Mouse (Mus musculus) cerebellum, adult (tissue): ENCODE results near the gene Smarcc1.

Experiments
- ATAC-seq: cut with Nextera tagmentation; 2 replicates; pipeline ENCODE4 v1.9.2; 2017; ENCODE audit warnings: mild to moderate bottlenecking, moderate library complexity, mixed read lengths; ENCODE audit not compliant: insufficient number of reproducible peaks, low FRiP score, low TSS enrichment

Gene Smarcc1

GRCm38 (mm10) chr9:110272330-110272729 is 154.8 kb downstream of the Smarcc1 start:
- ATAC-seq = no peak

- no peak for ATAC-seq
Measured at GRCm38 (mm10) chr9:110273507-110273906, 156.0 kb downstream of the Smarcc1 start.

GRCm38 (mm10) chr9:110275882-110276281 is 158.4 kb downstream of the Smarcc1 start:
- no peak for ATAC-seq

- ATAC-seq = no peak
Measured at GRCm38 (mm10) chr9:110277431-110277881, 159.9 kb downstream of the Smarcc1 start.

- ATAC-seq = no peak
Measured at GRCm38 (mm10) chr9:110284075-110284697, 166.7 kb downstream of the Smarcc1 start.

GRCm38 (mm10) chr9:110287321-110287924 is 169.9 kb downstream of the Smarcc1 start:
- ATAC-seq = 0 out of 2 replicates have a peak, but pooled peaks have one; percentile 45
